ENCODE assay signal across 8 mouse cellular contexts in the genomic region with DNA sequence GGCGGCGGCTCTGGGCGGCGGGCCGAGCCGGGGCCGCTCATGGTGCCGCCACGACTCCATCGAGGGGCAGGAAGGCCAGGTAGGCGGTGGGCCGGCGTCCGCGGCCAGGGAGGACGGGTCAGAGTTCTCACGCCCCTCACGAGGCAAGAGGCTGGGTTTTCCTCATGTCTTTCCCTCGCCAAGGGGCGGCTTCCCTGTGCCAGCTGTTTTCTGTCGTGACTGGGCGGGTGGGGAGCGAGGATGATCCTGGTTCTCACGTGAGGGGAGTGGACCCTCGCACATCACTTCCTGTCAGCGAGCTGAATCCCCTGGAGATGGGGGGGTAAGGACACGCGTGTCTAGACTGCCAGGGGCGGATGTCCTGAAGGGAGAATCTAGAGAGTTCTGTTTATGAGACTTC. TPM values are rescaled to one million over a fixed set of nuclear protein-coding genes. Genes with fewer than 3 reads are reported as not detected.
DNase-seq lines count a peak whose midpoint lies in the region; ATAC-seq and TF ChIP-seq lines count a peak whose summit lies in the region.

No protein-coding gene starts in this region.

- H3K27ac ChIP-seq in kidney, embryonic 14.5 days (ENCODE audit: low read depth, low read length): peak overlapping the region; percentile 95
- H3K27ac ChIP-seq in liver, postnatal 0 days (ENCODE audit: low read depth): peak overlapping the region; percentile 87
- H3K27ac ChIP-seq in neural tube, embryonic 15.5 days (replicated peaks): peak overlapping the region; percentile 96

- ATAC-seq in kidney, embryonic 14.5 days (ENCODE audit: low FRiP score, low TSS enrichment): peak; percentile 40
- ATAC-seq in frontal cortex, adult (ENCODE audit: low TSS enrichment): peak; percentile 15
- ATAC-seq in liver, postnatal 0 days: peak; percentile 25
- peak; percentile 52 for ATAC-seq in neural tube, embryonic 15.5 days (ENCODE audit: low FRiP score)

- H3K9me3 ChIP-seq in kidney, embryonic 14.5 days (ENCODE audit: control insufficient read depth, low read length): no peaks in the 10 kb centered on the region
- no peaks in the 10 kb centered on the region for H3K9me3 ChIP-seq in liver, postnatal 0 days (ENCODE audit: low read length)
- H3K9me3 ChIP-seq in neural tube, embryonic 15.5 days (replicated peaks): no peaks in the 10 kb centered on the region

- under 1% methylated on average over 27 of the region's 29 CpGs for WGBS in kidney, embryonic 14.5 days
- WGBS in liver, postnatal 0 days (ENCODE audit: insufficient replicate concordance): 2% methylated on average over 24 of the region's 29 CpGs
- WGBS in neural tube, embryonic 15.5 days: 1% methylated on average over 29 of the region's 29 CpGs

- peak overlapping the region; percentile 54 for H3K4me2 ChIP-seq in kidney, embryonic 14.5 days (replicated peaks; ENCODE audit: low read depth, low read length)
- peak overlapping the region; percentile 86 for H3K4me2 ChIP-seq in liver, postnatal 0 days (ENCODE audit: low read depth, low read length)
- peak overlapping the region; percentile 72 for H3K4me2 ChIP-seq in neural tube, embryonic 15.5 days

- no peaks in the 10 kb centered on the region for H3K4me1 ChIP-seq in kidney, embryonic 14.5 days (ENCODE audit: control insufficient read depth, insufficient read depth, low read length)
- peaks cover 6% of the 10 kb centered on the region for H3K4me1 ChIP-seq in liver, postnatal 0 days (ENCODE audit: insufficient read depth)
- H3K4me1 ChIP-seq in neural tube, embryonic 15.5 days: peaks cover 18% of the 10 kb centered on the region

- DNase-seq in kidney, adult 11 months: no peak
- peak; percentile 38 for DNase-seq in R1 (ENCODE audit: low read depth, low spot score)
- peak; percentile 37 for DNase-seq in induced T-regulatory cell, adult 2 months (ENCODE audit: low read depth)
- no peak for DNase-seq in liver, postnatal 0 days
- DNase-seq in natural killer cell, adult 2 months (ENCODE audit: low spot score in 2 of 2): no peak

- no peak for TF ChIP-seq CTCF in liver, postnatal 0 days (IDR thresholded peaks at IDR 0.05; ENCODE audit: low read depth)

- H3K27me3 ChIP-seq in kidney, embryonic 14.5 days (ENCODE audit: control insufficient read depth, insufficient read depth, low read length): no peaks in the 10 kb centered on the region
- H3K27me3 ChIP-seq in liver, postnatal 0 days (ENCODE audit: insufficient read depth, low read length): no peaks in the 10 kb centered on the region
- H3K27me3 ChIP-seq in neural tube, embryonic 15.5 days (replicated peaks): 0 out of 2 replicates have a peak, but pooled peaks cover 2% of the 10 kb centered on the region

- TF ChIP-seq EP300 in liver, postnatal 0 days (IDR thresholded peaks at IDR 0.05; ENCODE audit: low read depth): no peak

- H3K9ac ChIP-seq in kidney, embryonic 14.5 days (ENCODE audit: low read depth, low read length): peak overlapping the region; percentile 93
- H3K9ac ChIP-seq in liver, postnatal 0 days (replicated peaks): peak overlapping the region; percentile 91
- H3K9ac ChIP-seq in neural tube, embryonic 15.5 days (replicated peaks): peak overlapping the region; percentile 75

- peak overlapping the region; percentile 71 for H3K4me3 ChIP-seq in kidney, embryonic 14.5 days (ENCODE audit: low read length)
- H3K4me3 ChIP-seq in liver, postnatal 0 days (ENCODE audit: low read depth, low read length): peak overlapping the region; percentile 85
- peak overlapping the region; percentile 63 for H3K4me3 ChIP-seq in neural tube, embryonic 15.5 days (replicated peaks)

- H3K36me3 ChIP-seq in kidney, embryonic 14.5 days (ENCODE audit: control insufficient read depth, insufficient read depth, low read length): no peaks in the 10 kb centered on the region; the same call in 1 of the 2 replicates
- H3K36me3 ChIP-seq in liver, postnatal 0 days (replicated peaks; ENCODE audit: insufficient read depth, low read length): 0 out of 2 replicates have a peak, but pooled peaks cover 7% of the 10 kb centered on the region
- H3K36me3 ChIP-seq in neural tube, embryonic 15.5 days: peaks cover 2% of the 10 kb centered on the region; the same call in 1 of the 2 replicates

RNA-seq across cellular contexts. Expression of a gene that starts 0.8 kb away (rescaled TPM):
- 30.0 and 47.7 TPM in 2 replicates for polyA plus RNA-seq in kidney, embryonic 14.5 days (2014; fragmentation: Nextera tagmentation; extraction: Ambion mirVana)
- 25.4 and 26.6 TPM in 2 replicates for polyA plus RNA-seq in liver, postnatal 0 days (2015; fragmentation: Nextera tagmentation; extraction: Ambion mirVana)
- polyA plus RNA-seq in neural tube, embryonic 15.5 days (2015; fragmentation: Nextera tagmentation; extraction: Ambion mirVana): 35.8 and 41.5 TPM in 2 replicates

Comparison
In these comparisons a context has a peak if more than half of its experiments do, and no peak if none do; other contexts are left out.
1. DNase-seq: peak in R1 (single experiment) and induced T-regulatory cell, adult 2 months (single experiment); none in kidney, adult 11 months (single experiment), liver, postnatal 0 days (single experiment) and natural killer cell, adult 2 months (0 of 2).
2. Peak in every context shown above with its lines, with median percentiles within 50 percentile points of each other: ATAC-seq, H3K27ac ChIP-seq, H3K4me2 ChIP-seq, H3K4me3 ChIP-seq and H3K9ac ChIP-seq.